Mouse (Mus musculus) MEL (cell line): ENCODE data around the gene Hadha. TPM values are rescaled to one million over a fixed set of nuclear protein-coding genes. Genes with fewer than 3 reads are reported as not detected.

ENCODE experiments used
- DNase-seq: peaks from one replicate; pipeline ENCODE4 v3.0.0; 2011; ENCODE audit warnings: low read depth, low spot score
- H3K27ac ChIP-seq: 2 replicates; pipeline ENCODE4 v1.5.1; 2012; ENCODE audit warnings: low read depth, mild to moderate bottlenecking, control low read depth, low read length, moderate library complexity; ENCODE audit not compliant: control insufficient read depth
- H3K27me3 ChIP-seq, 2 experiments: fragments of 150-350 bp in 1 of 2; sonication (generic) in 1 of 2; 2 replicates each; pipeline ENCODE4 v1.6.1; 2012; ENCODE audit warnings: low read length in 2 of 2, mild to moderate bottlenecking in 2 of 2, improper control_type of control experiment in 1 of 2, moderate library complexity in 1 of 2; ENCODE audit not compliant: insufficient read depth in 2 of 2, control insufficient read depth in 1 of 2
- H3K36me3 ChIP-seq, 2 experiments: 2 replicates each; pipeline ENCODE4 v1.6.1; 2012 to 2014; ENCODE audit warnings: low read length in 2 of 2, improper control_type of control experiment in 1 of 2, inconsistent platforms in 1 of 2, mild to moderate bottlenecking in 1 of 2; ENCODE audit not compliant: insufficient read depth in 2 of 2, control insufficient read depth in 1 of 2
- H3K4me1 ChIP-seq, 2 experiments: fragments of 150-350 bp in 1 of 2; sonication (generic) in 1 of 2; 2 replicates each; pipeline ENCODE4 v1.6.1; 2012; ENCODE audit warnings: low read length in 2 of 2, improper control_type of control experiment in 1 of 2, mild to moderate bottlenecking in 1 of 2; ENCODE audit not compliant: insufficient read depth in 2 of 2, control insufficient read depth in 1 of 2
- H3K4me3 ChIP-seq, 2 experiments: fragments of 150-350 bp in 1 of 2; sonication (generic) in 1 of 2; 2 replicates each; pipeline ENCODE4 v1.5.1; 2012; ENCODE audit warnings: low read depth in 2 of 2, low read length in 2 of 2, mild to moderate bottlenecking in 2 of 2, moderate library complexity in 2 of 2, control low read depth in 1 of 2, improper control_type of control experiment in 1 of 2; ENCODE audit not compliant: control insufficient read depth in 1 of 2, insufficient read depth in 1 of 2
- H3K79me2 ChIP-seq: 2 replicates; pipeline ENCODE4 v1.6.1; 2012; ENCODE audit warnings: mild to moderate bottlenecking, low read length, moderate library complexity; ENCODE audit not compliant: control insufficient read depth, poor library complexity, insufficient read depth
- H3K9ac ChIP-seq: 2 replicates; pipeline ENCODE4 v1.6.1; 2012; ENCODE audit warnings: low read depth, mild to moderate bottlenecking, control low read depth, low read length, moderate library complexity; ENCODE audit not compliant: control insufficient read depth, poor library complexity, severe bottlenecking
- H3K9me3 ChIP-seq: fragments of 150-350 bp; sonication (generic); replicated peaks from 2 replicates; pipeline ENCODE4 v1.6.1; 2012; ENCODE audit warnings: mild to moderate bottlenecking, low read length, improper control_type of control experiment, moderate library complexity; ENCODE audit not compliant: insufficient read depth
- CHD1 ChIP-seq: IDR thresholded peaks from 2 replicates; pipeline ENCODE4 v1.6.1; 2012; ENCODE audit warnings: low read depth, mild to moderate bottlenecking, inconsistent platforms, low read length, improper control_type of control experiment
- CTCF ChIP-seq, 3 experiments: IDR thresholded peaks in 2 of 3; conservative IDR thresholded peaks in 1 of 3; 2 replicates each; pipeline ENCODE4 v1.5.1; 2011 to 2012; ENCODE audit warnings: low read length in 3 of 3, low read depth in 2 of 3, mild to moderate bottlenecking in 2 of 3, improper control_type of control experiment in 1 of 3, inconsistent platforms in 1 of 3, mixed read lengths in 1 of 3, moderate library complexity in 1 of 3; ENCODE audit not compliant: control insufficient read depth in 1 of 3, insufficient read depth in 1 of 3, poor library complexity in 1 of 3, severe bottlenecking in 1 of 3
- E2F4 ChIP-seq: IDR thresholded peaks from 2 replicates; pipeline ENCODE4 v1.6.1; 2011; ENCODE audit warnings: low read depth, low read length, improper control_type of control experiment, borderline replicate concordance
- ELF1 ChIP-seq: IDR thresholded peaks from 2 replicates; pipeline ENCODE4 v1.6.1; 2014; ENCODE audit warnings: low read depth, mild to moderate bottlenecking, inconsistent platforms, low read length, improper control_type of control experiment, moderate library complexity
- EP300 ChIP-seq, 2 experiments: IDR thresholded peaks; 2 replicates each; pipeline ENCODE4 v1.6.1; 2011; ENCODE audit warnings: improper control_type of control experiment in 2 of 2, low read length in 2 of 2, low read depth in 1 of 2, mild to moderate bottlenecking in 1 of 2
- ETS1 ChIP-seq: IDR thresholded peaks from 2 replicates; pipeline ENCODE4 v1.6.1; 2012; ENCODE audit warnings: low read depth, mild to moderate bottlenecking, inconsistent platforms, low read length, improper control_type of control experiment, moderate library complexity
- GABPA ChIP-seq: IDR thresholded peaks from 2 replicates; pipeline ENCODE4 v1.6.1; 2012; ENCODE audit warnings: low read depth, mild to moderate bottlenecking, inconsistent platforms, low read length, improper control_type of control experiment, moderate library complexity
- GATA1 ChIP-seq: IDR thresholded peaks from 2 replicates; pipeline ENCODE4 v1.6.1; 2011; ENCODE audit warnings: low read depth, low read length, improper control_type of control experiment
- HCFC1 ChIP-seq: IDR thresholded peaks from 2 replicates; pipeline ENCODE4 v1.6.1; 2012; ENCODE audit warnings: low read depth, mild to moderate bottlenecking, inconsistent platforms, low read length, improper control_type of control experiment, moderate library complexity
- MAZ ChIP-seq: IDR thresholded peaks from 2 replicates; pipeline ENCODE4 v1.6.1; 2012; ENCODE audit warnings: low read depth, mild to moderate bottlenecking, inconsistent platforms, low read length, improper control_type of control experiment
- MYC ChIP-seq: IDR thresholded peaks from 2 replicates; pipeline ENCODE4 v1.6.1; 2011; ENCODE audit warnings: low read depth, mild to moderate bottlenecking, low read length, improper control_type of control experiment, moderate library complexity
- NRF1 ChIP-seq: IDR thresholded peaks from 2 replicates; pipeline ENCODE4 v1.6.1; 2014; ENCODE audit warnings: low read depth, mild to moderate bottlenecking, inconsistent platforms, low read length, improper control_type of control experiment, moderate library complexity; ENCODE audit not compliant: poor library complexity, insufficient read depth, severe bottlenecking
- POLR2AphosphoS5 ChIP-seq: IDR thresholded peaks from 2 replicates; pipeline ENCODE4 v1.6.1; 2012; ENCODE audit warnings: low read depth, borderline replicate concordance, mild to moderate bottlenecking, inconsistent platforms, low read length, moderate library complexity, mixed read lengths
- RCOR1 ChIP-seq: IDR thresholded peaks from 2 replicates; pipeline ENCODE4 v1.6.1; 2012; ENCODE audit warnings: low read depth, mild to moderate bottlenecking, inconsistent platforms, low read length, improper control_type of control experiment
- SIN3A ChIP-seq: IDR thresholded peaks from 2 replicates; pipeline ENCODE4 v1.6.1; 2012; ENCODE audit warnings: low read length, improper control_type of control experiment, inconsistent platforms
- SMC3 ChIP-seq: IDR thresholded peaks from 2 replicates; pipeline ENCODE4 v1.6.1; 2011; ENCODE audit warnings: low read depth, low read length, improper control_type of control experiment
- TBP ChIP-seq: IDR thresholded peaks from 2 replicates; pipeline ENCODE4 v1.8.0; 2011; ENCODE audit warnings: low read depth, low read length, improper control_type of control experiment
- TCF12 ChIP-seq: IDR thresholded peaks from 2 replicates; pipeline ENCODE4 v1.6.1; 2014; ENCODE audit warnings: low read depth, mild to moderate bottlenecking, inconsistent platforms, low read length, improper control_type of control experiment, moderate library complexity
- USF1 ChIP-seq: IDR thresholded peaks from 2 replicates; pipeline ENCODE4 v1.6.1; 2014; ENCODE audit warnings: low read depth, mild to moderate bottlenecking, inconsistent platforms, low read length, improper control_type of control experiment, moderate library complexity
- USF2 ChIP-seq, 2 experiments: IDR thresholded peaks; 2 replicates each; pipeline ENCODE4 v1.6.1; 2011 to 2012; ENCODE audit warnings: improper control_type of control experiment in 2 of 2, low read length in 2 of 2, borderline replicate concordance in 1 of 2, inconsistent platforms in 1 of 2, low read depth in 1 of 2, mild to moderate bottlenecking in 1 of 2; ENCODE audit not compliant: insufficient read depth in 1 of 2
- ZKSCAN1 ChIP-seq: IDR thresholded peaks from 2 replicates; pipeline ENCODE4 v1.6.1; 2012; ENCODE audit warnings: low read depth, mild to moderate bottlenecking, inconsistent platforms, low read length, improper control_type of control experiment, moderate library complexity
- ZMIZ1 ChIP-seq: IDR thresholded peaks from 2 replicates; pipeline ENCODE4 v1.6.1; 2012; ENCODE audit warnings: low read depth, mild to moderate bottlenecking, inconsistent platforms, low read length, improper control_type of control experiment, moderate library complexity
- ZNF384 ChIP-seq: IDR thresholded peaks from 2 replicates; pipeline ENCODE4 v1.6.1; 2012; ENCODE audit warnings: low read depth, mild to moderate bottlenecking, inconsistent platforms, low read length, improper control_type of control experiment
- polyA plus RNA-seq, 2 experiments: library from polyadenylated mRNA; stranded (reverse) in 1 of 2; unstranded in 1 of 2; fragments of >175 nt in 1 of 2; fragments of >200 nt in 1 of 2; gene quantifications; 2 replicates each; pipeline versions ENCODE4 v1.2.1 to v1.2.4; 2012; ENCODE audit warnings: low replicate concordance in 2 of 2, low read depth in 1 of 2; ENCODE audit not compliant: insufficient read length in 2 of 2, insufficient read depth in 1 of 2, missing spikeins in 1 of 2
- total RNA-seq: library from RNA; depleted of rRNA; stranded (reverse); fragments of 300-350 nt; gene quantifications from 2 replicates; pipeline ENCODE4 v1.2.3, GENCODE M21; 2012

The Hadha gene
- total and polyA plus RNA-seq, 3 experiments = 107 to 271 (median 120) TPM

- Histone ChIP-seq H3K27ac (no peak overlapping the region), H3K4me3 (no peak overlapping the region), H3K9ac (no peak overlapping the region), H3K4me1 (no peaks in the 10 kb centered on the region), H3K36me3 (no peaks in the 10 kb centered on the region), H3K79me2 (no peaks in the 10 kb centered on the region), H3K27me3 (no peaks in the 10 kb centered on the region), H3K9me3 (no peaks in the 10 kb centered on the region)
- no peak for DNase-seq
- TF ChIP-seq HCFC1 (no peak), SIN3A (no peak), ZMIZ1 (no peak), GATA1 (no peak), USF1 (no peak), POLR2AphosphoS5 (no peak), CTCF (IDR thresholded peaks at IDR 0.05 in 2 of 3, conservative IDR thresholded peaks at IDR 0.05 in 1 of 3; ENCODE audit: control insufficient read depth in 1 of 3, insufficient read depth in 1 of 3, low read depth in 2 of 3, low read length in 3 of 3, poor library complexity in 1 of 3, severe bottlenecking in 1 of 3) (no peak), RCOR1 (no peak), ELF1 (no peak), EP300 (IDR thresholded peaks at IDR 0.05; ENCODE audit: low read depth in 1 of 2, low read length in 2 of 2) (no peak), NRF1 (no peak), E2F4 (no peak), ETS1 (no peak), TCF12 (no peak)
Observed at GRCm38 (mm10) chr5:30114761-30115140, 40.2 kb downstream of the Hadha start.

- no peak overlapping the region for H3K9ac ChIP-seq
- H3K4me1 ChIP-seq = no peaks in the 10 kb centered on the region
- no peaks in the 10 kb centered on the region for H3K9me3 ChIP-seq
- H3K4me3 ChIP-seq = no peak overlapping the region
- H3K36me3 ChIP-seq = no peaks in the 10 kb centered on the region
- no peak overlapping the region for H3K27ac ChIP-seq
- H3K79me2 ChIP-seq = no peaks in the 10 kb centered on the region
- no peak for TF ChIP-seq NRF1
- no peak for TF ChIP-seq ZMIZ1
- no peak for TF ChIP-seq TBP
- TF ChIP-seq MYC = no peak
- no peak for TF ChIP-seq EP300 (IDR thresholded peaks at IDR 0.05; ENCODE audit: low read depth in 1 of 2, low read length in 2 of 2)
- no peak for TF ChIP-seq CTCF (IDR thresholded peaks at IDR 0.05 in 2 of 3, conservative IDR thresholded peaks at IDR 0.05 in 1 of 3; ENCODE audit: control insufficient read depth in 1 of 3, insufficient read depth in 1 of 3, low read depth in 2 of 3, low read length in 3 of 3, poor library complexity in 1 of 3, severe bottlenecking in 1 of 3)
- no peak for TF ChIP-seq ZKSCAN1
- TF ChIP-seq USF2 (IDR thresholded peaks at IDR 0.05; ENCODE audit: borderline replicate concordance in 1 of 2, insufficient read depth in 1 of 2, low read depth in 1 of 2, low read length in 2 of 2) = no peak
- TF ChIP-seq CHD1 = no peak
- no peak for TF ChIP-seq SMC3
- no peak for TF ChIP-seq MAZ
- TF ChIP-seq GABPA = no peak
- no peak for TF ChIP-seq ZNF384
- no peaks in the 10 kb centered on the region for H3K27me3 ChIP-seq
- DNase-seq = no peak
Observed at GRCm38 (mm10) chr5:30113881-30114760, 40.8 kb downstream of the Hadha start.
